9 mouse cellular contexts compared by ENCODE assay signal in the genomic region with DNA sequence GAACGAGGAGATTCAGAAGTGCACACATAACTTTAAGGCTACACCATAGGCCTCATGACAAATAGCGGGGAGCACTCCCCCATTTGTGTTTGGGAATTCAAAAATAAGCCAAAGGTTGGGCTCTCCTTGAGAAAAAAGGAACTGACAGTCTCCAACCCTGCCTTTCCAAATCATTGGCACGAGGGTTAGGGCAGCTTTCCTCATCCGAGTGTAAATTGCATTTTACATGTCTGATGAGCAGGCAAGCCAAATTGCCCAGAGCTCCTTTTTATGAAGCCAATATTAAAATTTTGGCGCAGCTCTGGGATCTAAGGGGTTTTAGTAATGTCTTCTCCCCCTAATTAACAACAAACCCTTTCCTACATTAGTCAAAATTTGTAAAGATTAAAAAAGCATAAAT. TPM values are rescaled to one million over a fixed set of nuclear protein-coding genes. Genes with fewer than 3 reads are reported as not detected.
DNase-seq lines count a peak whose midpoint lies in the region; ATAC-seq and TF ChIP-seq lines count a peak whose summit lies in the region.
"Had no signal": no experiment of that assay in that cellular context is flagged by ENCODE, and none has a peak within 500 bp of the region (broad histone marks: within the 10 kb centered on the region; RNA-seq: fewer than 3 reads in every experiment).

No protein-coding gene starts in this region.

- H3K4me1 ChIP-seq in heart, embryonic 16.5 days (ENCODE audit: control insufficient read depth, insufficient read depth, low read length): peaks cover 28% of the 10 kb centered on the region
- peaks cover 52% of the 10 kb centered on the region for H3K4me1 ChIP-seq in forebrain, embryonic 12.5 days
- peaks cover 54% of the 10 kb centered on the region for H3K4me1 ChIP-seq in midbrain, embryonic 10.5 days

- no peaks in the 10 kb centered on the region for H3K9me3 ChIP-seq in heart, embryonic 16.5 days (replicated peaks; ENCODE audit: control insufficient read depth, low read length)
- no peaks in the 10 kb centered on the region for H3K9me3 ChIP-seq in forebrain, embryonic 12.5 days
- H3K9me3 ChIP-seq in midbrain, embryonic 10.5 days (replicated peaks): no peaks in the 10 kb centered on the region

- 34% methylated on average over 5 of the region's 5 CpGs for WGBS in heart, embryonic 16.5 days
- WGBS in forebrain, embryonic 12.5 days: 40% methylated on average over 5 of the region's 5 CpGs
- WGBS in midbrain, embryonic 10.5 days: 49% methylated on average over 5 of the region's 5 CpGs

- peak overlapping the region; percentile 53; the same call in 1 of the 2 replicates for H3K27ac ChIP-seq in heart, embryonic 16.5 days (ENCODE audit: low read length)
- H3K27ac ChIP-seq in forebrain, embryonic 12.5 days: no peak overlapping the region
- H3K27ac ChIP-seq in midbrain, embryonic 10.5 days (replicated peaks): no peak overlapping the region

- TF ChIP-seq CTCF in brain, embryonic 14.5 days (IDR thresholded peaks at IDR 0.05; ENCODE audit: borderline replicate concordance, extremely low read depth, insufficient read depth, insufficient read length): no peak

- no peak for ATAC-seq in heart, embryonic 16.5 days (replicated peaks; ENCODE audit: extremely low read depth, insufficient read depth, low FRiP score)
- no peak for ATAC-seq in forebrain, embryonic 12.5 days (ENCODE audit: low FRiP score)

- H3K4me3 ChIP-seq in heart, embryonic 16.5 days (ENCODE audit: low read length): peak overlapping the region; percentile 72
- peak overlapping the region; percentile 50; the same call in 1 of the 2 replicates for H3K4me3 ChIP-seq in forebrain, embryonic 12.5 days (replicated peaks)
- peak overlapping the region; percentile 67 for H3K4me3 ChIP-seq in midbrain, embryonic 10.5 days

- no peak for TF ChIP-seq POLR2A in brain, embryonic 14.5 days (IDR thresholded peaks at IDR 0.05; ENCODE audit: borderline replicate concordance, extremely low read depth, insufficient read depth, insufficient read length, poor library complexity, severe bottlenecking)

- peak overlapping the region; percentile 91 for H3K4me2 ChIP-seq in heart, embryonic 16.5 days (ENCODE audit: low read depth, low read length)
- H3K4me2 ChIP-seq in forebrain, embryonic 12.5 days: peak overlapping the region; percentile 87

- DNase-seq in heart, adult 18-20 months: no peak
- DNase-seq in brain, embryonic 14.5 days (ENCODE audit: low read depth): peak; percentile 58
- DNase-seq in midbrain, embryonic 10.5 days (ENCODE audit: low spot score): no peak
- DNase-seq in thymus, postnatal 10 days (ENCODE audit: low spot score in 2 of 2): no peak
- no peak for DNase-seq in urinary bladder, postnatal 36 days (ENCODE audit: low spot score in 2 of 2)
- no peak for DNase-seq in left cerebral cortex, adult 9 months (ENCODE audit: low spot score in 2 of 2)

- peaks cover 13% of the 10 kb centered on the region for H3K27me3 ChIP-seq in heart, embryonic 16.5 days (ENCODE audit: control insufficient read depth, insufficient read depth, low read length)
- peaks cover 51% of the 10 kb centered on the region for H3K27me3 ChIP-seq in forebrain, embryonic 12.5 days
- peaks cover 56% of the 10 kb centered on the region for H3K27me3 ChIP-seq in midbrain, embryonic 10.5 days (ENCODE audit: low read depth, poor library complexity, severe bottlenecking)

- no peaks in the 10 kb centered on the region for H3K36me3 ChIP-seq in heart, embryonic 16.5 days (ENCODE audit: control insufficient read depth, insufficient read depth)
- no peaks in the 10 kb centered on the region for H3K36me3 ChIP-seq in forebrain, embryonic 12.5 days (replicated peaks)
- no peaks in the 10 kb centered on the region for H3K36me3 ChIP-seq in midbrain, embryonic 10.5 days

- peak overlapping the region; percentile 57 for H3K9ac ChIP-seq in heart, embryonic 16.5 days (ENCODE audit: low read length)
- no peak overlapping the region for H3K9ac ChIP-seq in forebrain, embryonic 12.5 days

RNA-seq across cellular contexts. Expression of a gene that starts 2.1 kb away (rescaled TPM):
- 13.2 and 15.7 TPM in 2 replicates for polyA plus RNA-seq in heart, embryonic 16.5 days (2015; fragmentation: Nextera tagmentation; extraction: Ambion mirVana)
- 1 to 10 TPM in 1 of 2 experiments, under 1 TPM in 1; 0.42 to 1.2 TPM for total RNA-seq in heart, adult 18-20 months (2021)
- polyA plus RNA-seq in brain, embryonic 14.5 days (2012; rRNA removed): 13.5 and 25.7 TPM in 2 replicates
- 13.1 and 19.4 TPM in 2 replicates for polyA plus RNA-seq in forebrain, embryonic 12.5 days (2016; fragmentation: Nextera tagmentation; extraction: Ambion mirVana)
- 3.8 and 7.5 TPM in 2 replicates for polyA plus RNA-seq in midbrain, embryonic 10.5 days (2016; fragmentation: Nextera tagmentation; extraction: Ambion mirVana)
- total RNA-seq: MEL had no signal

RNA-seq across cellular contexts. Expression of a gene that starts 43.2 kb away (rescaled TPM):
- polyA plus RNA-seq in heart, embryonic 16.5 days (2015; fragmentation: Nextera tagmentation; extraction: Ambion mirVana): 1,523 and 1,607 TPM in 2 replicates
- 1,000 to 10,000 TPM in 1 of 2 experiments, 100 to 1,000 TPM in 1; 936 to 1,036 TPM for total RNA-seq in heart, adult 18-20 months (2021)
- polyA plus RNA-seq in brain, embryonic 14.5 days (2012; rRNA removed): 446 and 566 TPM in 2 replicates
- 610 and 612 TPM in 2 replicates for polyA plus RNA-seq in forebrain, embryonic 12.5 days (2016; fragmentation: Nextera tagmentation; extraction: Ambion mirVana)
- 615 and 670 TPM in 2 replicates for polyA plus RNA-seq in midbrain, embryonic 10.5 days (2016; fragmentation: Nextera tagmentation; extraction: Ambion mirVana)
